Mouse (Mus musculus) spleen, adult 2 months (tissue): ENCODE results near the gene Enpep. TPM values are rescaled to one million over a fixed set of nuclear protein-coding genes. Genes with fewer than 3 reads are reported as not detected.

Experiments used
- DNase-seq, 2 experiments: peaks; one replicate each; pipeline versions ENCODE4 v3.0.0 to v3.0.0-alpha.2; 2012 to 2021; ENCODE audit warnings: low spot score in 2 of 2, low read depth in 1 of 2
- H3K27ac ChIP-seq: fragments of 200-500 bp; 2 replicates; pipeline ENCODE4 v1.5.1; 2012; ENCODE audit warnings: low read length, inconsistent platforms; ENCODE audit not compliant: insufficient read depth
- H3K27me3 ChIP-seq: fragments of 200-500 bp; 2 replicates; pipeline ENCODE4 v1.6.1; 2012; ENCODE audit warnings: mild to moderate bottlenecking, moderate library complexity, low read length, inconsistent platforms; ENCODE audit not compliant: control insufficient read depth, insufficient read depth
- H3K36me3 ChIP-seq: fragments of 200-500 bp; 2 replicates; pipeline ENCODE4 v1.6.1; 2012; ENCODE audit warnings: mild to moderate bottlenecking, low read length, inconsistent platforms; ENCODE audit not compliant: control insufficient read depth, insufficient read depth
- H3K4me1 ChIP-seq: fragments of 200-500 bp; 2 replicates; pipeline ENCODE4 v1.6.1; 2011; ENCODE audit warnings: inconsistent platforms; ENCODE audit not compliant: control insufficient read depth, insufficient read depth, insufficient read length
- H3K4me3 ChIP-seq: fragments of 200-500 bp; 2 replicates; pipeline ENCODE4 v1.5.1; 2011; ENCODE audit warnings: mild to moderate bottlenecking, inconsistent platforms; ENCODE audit not compliant: insufficient read depth, insufficient read length; ENCODE audit errors: extremely low read depth
- CTCF ChIP-seq: fragments of 200-500 bp; IDR thresholded peaks from 2 replicates; pipeline ENCODE4 v1.5.1; 2011; ENCODE audit warnings: mild to moderate bottlenecking, inconsistent platforms; ENCODE audit not compliant: insufficient read depth, insufficient read length, insufficient replicate concordance; ENCODE audit errors: extremely low read depth
- POLR2A ChIP-seq: fragments of 200-500 bp; IDR thresholded peaks from 2 replicates; pipeline ENCODE4 v1.6.1; 2011; ENCODE audit warnings: low read depth, low read length, inconsistent platforms
- WGBS: fragments of 180-500 bp; shearing (Covaris S2); methylation state at CpG from one replicate; pipeline ENCODE4 v1.1.7; 2018; 5-methylcytosine and 5-hydroxymethylcytosine counted together
- polyA plus RNA-seq: library from polyadenylated mRNA; depleted of rRNA; stranded (reverse); fragments of >200 nt; gene quantifications from 2 replicates; pipeline ENCODE4 v1.2.3, GENCODE M21; 2012

Enpep gene
- polyA plus RNA-seq, 1 experiment: 0.30 TPM

- TF ChIP-seq CTCF (no peak), POLR2A (no peak)
- 89% methylated on average over 8 of the region's 8 CpGs for WGBS
Observed at GRCm38 (mm10) chr3:129279441-129279840, 53.1 kb downstream of the Enpep start.

GRCm38 (mm10) chr3:129273156-129273831 is 59.2 kb downstream of the Enpep start:
- no peaks in the 10 kb centered on the region for H3K36me3 ChIP-seq

More at GRCm38 (mm10) chr3:129279441-129279840, 53.1 kb downstream of the Enpep start:
- Histone ChIP-seq H3K4me3 (no peak overlapping the region), H3K27me3 (no peaks in the 10 kb centered on the region), H3K36me3 (no peaks in the 10 kb centered on the region), H3K4me1 (no peaks in the 10 kb centered on the region), H3K27ac (no peak overlapping the region)
- no peak for DNase-seq

DNA sequence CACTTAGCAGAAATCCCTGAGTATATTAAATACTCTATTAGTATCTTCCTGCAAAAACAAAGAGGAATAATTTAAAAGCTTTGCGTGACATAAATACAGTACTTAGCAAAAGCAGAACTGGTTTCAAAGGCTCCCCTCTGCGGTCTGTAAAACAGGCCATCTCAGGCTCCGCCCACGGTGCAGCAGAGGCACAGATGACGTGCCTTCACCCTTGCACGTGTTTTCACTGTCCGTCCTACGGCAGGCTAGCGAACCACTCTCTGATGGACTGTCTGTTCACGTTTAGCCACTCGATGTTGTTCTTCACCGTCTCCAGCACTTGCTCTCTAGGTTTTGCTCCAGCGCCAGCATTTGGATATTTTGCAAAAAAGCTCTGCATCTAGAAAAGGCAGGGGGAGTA is 62.5 kb downstream of the Enpep start:
- 12% methylated on average over 13 of the region's 13 CpGs for WGBS
- Histone ChIP-seq H3K36me3 (no peaks in the 10 kb centered on the region), H3K27ac (no peak overlapping the region), H3K4me1 (no peaks in the 10 kb centered on the region; the same call in 1 of the 2 replicates), H3K27me3 (no peaks in the 10 kb centered on the region), H3K4me3 (no peak overlapping the region)
- TF ChIP-seq POLR2A: no peak
- no peak for TF ChIP-seq CTCF
- DNase-seq: peak; percentile 11 to 15

More at GRCm38 (mm10) chr3:129273156-129273831, 59.2 kb downstream of the Enpep start:
- no peak overlapping the region for H3K27ac ChIP-seq
- H3K4me3 ChIP-seq: no peak overlapping the region
- no peaks in the 10 kb centered on the region for H3K27me3 ChIP-seq
- 78% methylated on average over 6 of the region's 6 CpGs for WGBS
- no peak for TF ChIP-seq CTCF
- TF ChIP-seq POLR2A: no peak
- no peak for DNase-seq
- H3K4me1 ChIP-seq: no peaks in the 10 kb centered on the region; the same call in 1 of the 2 replicates

DNA sequence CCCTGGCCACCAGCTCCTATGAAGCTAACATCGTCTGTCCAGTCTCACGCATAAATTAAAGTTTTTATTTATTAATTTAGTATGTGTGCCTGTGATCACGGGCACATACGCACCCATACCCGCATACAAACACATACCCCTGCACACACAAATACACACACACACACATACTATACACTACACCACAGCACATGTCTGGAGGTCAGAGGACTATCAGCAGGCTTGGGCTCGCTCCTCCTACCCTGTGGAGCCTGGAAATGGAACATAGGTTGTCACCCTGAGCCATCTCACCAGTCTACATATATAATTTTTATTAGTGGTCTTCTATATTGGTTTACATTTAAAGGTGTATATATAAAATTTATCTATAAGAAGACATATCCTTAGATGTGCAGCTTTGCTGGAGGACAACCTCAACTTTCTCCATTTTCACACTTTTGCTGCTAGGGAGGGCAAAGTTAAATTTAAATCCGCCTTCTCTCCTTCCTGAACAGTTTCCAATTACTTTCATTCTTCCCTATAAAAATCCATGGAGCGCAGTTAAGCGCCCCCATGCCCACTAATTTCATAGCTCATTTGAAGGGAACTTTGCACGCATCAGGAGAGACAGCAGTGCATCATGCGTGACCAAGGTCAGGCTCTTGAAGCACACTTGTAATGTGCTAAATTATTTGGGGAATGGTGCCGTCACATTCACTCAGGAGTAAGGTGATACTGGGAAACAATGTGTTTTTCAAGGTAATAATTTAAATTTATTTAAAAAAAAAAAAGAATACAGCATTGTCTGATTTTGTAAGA is 63.4 kb downstream of the Enpep start:
- Histone ChIP-seq H3K36me3 (no peaks in the 10 kb centered on the region), H3K27ac (no peak overlapping the region), H3K4me3 (no peak overlapping the region), H3K27me3 (no peaks in the 10 kb centered on the region), H3K4me1 (no peaks in the 10 kb centered on the region; the same call in 1 of the 2 replicates)
- no peak for DNase-seq
- TF ChIP-seq POLR2A: no peak
- TF ChIP-seq CTCF: no peak
- 91% methylated on average over 12 of the region's 12 CpGs for WGBS

DNA sequence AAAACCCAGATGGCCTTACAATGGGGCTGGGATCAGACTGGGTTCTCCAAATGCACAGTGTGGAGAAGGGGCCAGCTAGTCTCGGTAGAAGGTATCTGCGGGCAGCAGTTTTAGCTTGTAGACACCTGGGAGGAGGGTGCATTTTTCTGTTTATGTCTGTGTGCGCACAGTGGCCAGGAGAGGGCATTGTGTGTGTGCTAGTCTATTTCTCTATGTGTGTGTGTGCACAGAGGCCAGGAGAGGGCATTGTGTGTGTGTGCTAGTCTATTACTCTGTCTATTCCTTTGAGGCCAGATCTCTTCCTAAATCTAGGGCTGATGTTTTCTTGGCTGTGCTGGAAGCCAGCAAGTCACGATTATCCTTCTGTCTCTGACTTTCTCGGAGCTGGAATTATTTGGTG is 74.0 kb downstream of the Enpep start:
- no peak for DNase-seq
- no peaks in the 10 kb centered on the region for H3K27me3 ChIP-seq
- H3K4me1 ChIP-seq: no peaks in the 10 kb centered on the region
- H3K4me3 ChIP-seq: no peak overlapping the region
- 84% methylated on average over 5 of the region's 5 CpGs for WGBS
- no peaks in the 10 kb centered on the region for H3K36me3 ChIP-seq
- no peak overlapping the region for H3K27ac ChIP-seq
- no peak for TF ChIP-seq POLR2A
- no peak for TF ChIP-seq CTCF

DNA sequence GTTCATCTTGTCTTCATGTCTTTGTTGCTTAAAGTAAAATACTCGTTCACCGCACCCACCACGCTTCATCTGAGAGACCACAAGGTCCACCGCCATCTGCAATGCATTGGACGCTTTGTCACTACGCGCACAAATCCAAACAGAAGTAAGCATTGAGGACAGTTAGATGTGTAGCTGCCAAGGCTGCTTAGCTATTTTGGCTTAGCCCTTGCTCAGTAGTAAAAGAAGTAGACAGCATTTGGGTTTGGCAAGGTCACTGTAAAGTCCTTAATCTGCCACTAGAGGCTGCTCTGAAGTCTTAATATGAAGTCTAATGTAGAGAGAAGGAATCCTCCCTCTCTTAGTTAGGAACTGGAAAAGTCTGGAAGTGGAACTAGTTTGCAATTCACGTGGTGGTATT is 75.8 kb downstream of the Enpep start:
- no peaks in the 10 kb centered on the region for H3K4me1 ChIP-seq

More for the DNA sequence above, 75.8 kb downstream of the Enpep start:
- Histone ChIP-seq H3K27ac (no peak overlapping the region), H3K27me3 (no peaks in the 10 kb centered on the region), H3K4me3 (no peak overlapping the region), H3K36me3 (no peaks in the 10 kb centered on the region)
- 64% methylated on average over 8 of the region's 8 CpGs for WGBS
- TF ChIP-seq CTCF (no peak), POLR2A (no peak)
- DNase-seq: no peak
